Mouse (Mus musculus) ovary, adult 18-20 months (tissue): ENCODE data around the gene Sel1l3.

Experiments used
- DNase-seq: peaks from one replicate; pipeline ENCODE4 v3.0.0; 2022; ENCODE audit warnings: low spot score, mixed read lengths

Sel1l3 gene

GRCm38 (mm10) chr5:53174461-53174860 lies 39.3 kb downstream of the Sel1l3 start:
- no peak for DNase-seq

GRCm38 (mm10) chr5:53172908-53173307 lies 40.8 kb downstream of the Sel1l3 start:
- no peak for DNase-seq

DNA sequence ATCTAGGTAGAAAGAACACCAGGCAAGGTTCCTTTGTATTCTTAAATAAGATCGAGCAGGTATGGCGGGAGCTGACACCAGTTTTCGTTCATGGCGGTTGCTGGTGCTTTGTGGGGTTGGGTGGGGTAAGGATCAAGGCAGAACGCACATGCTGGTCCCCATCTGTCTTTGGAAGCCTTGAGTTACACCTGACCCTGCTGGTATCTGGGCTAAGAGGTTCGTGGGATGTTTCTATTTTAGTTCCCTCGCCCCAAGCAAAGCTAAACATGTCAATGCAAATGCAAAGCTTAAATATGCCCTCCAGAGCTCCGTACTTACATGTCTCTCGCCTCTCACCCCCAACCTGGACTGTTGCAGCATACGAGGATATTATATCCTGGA lies 41.5 kb downstream of the Sel1l3 start:
- DNase-seq = no peak

DNA sequence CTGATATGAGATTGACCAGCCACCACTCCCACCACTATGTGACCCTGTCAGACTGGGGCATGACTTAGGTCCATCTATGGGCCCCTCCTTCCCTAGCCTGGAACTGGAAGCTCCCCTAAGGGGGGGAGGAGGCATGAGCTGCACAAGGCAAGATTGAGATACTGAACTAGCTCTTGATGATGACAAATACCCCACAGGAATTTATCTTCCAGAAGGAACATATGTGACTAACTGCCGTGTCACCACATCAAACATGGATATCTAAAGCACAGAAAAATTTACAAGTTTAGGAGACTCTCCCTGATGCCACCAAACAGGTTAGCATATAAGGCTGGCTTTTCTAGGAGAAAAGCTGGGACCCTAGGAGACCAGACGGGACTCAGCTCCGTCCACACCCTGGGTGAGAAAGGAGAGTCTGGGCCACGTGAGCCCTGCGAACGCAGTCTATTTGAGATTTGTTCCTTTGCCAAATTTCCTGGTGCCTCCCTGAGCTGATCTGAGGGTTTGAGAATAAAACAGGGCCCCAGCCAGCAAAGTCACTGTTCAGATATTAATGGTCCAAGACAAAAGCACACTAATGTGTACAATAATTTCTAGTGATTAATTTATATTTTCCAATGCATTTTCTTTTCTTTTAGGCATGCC lies 42.0 kb downstream of the Sel1l3 start:
- DNase-seq = no peak

- DNase-seq = no peak
These were observed 46.2 kb downstream of the Sel1l3 start for GRCm38 (mm10) chr5:53167564-53167963.

DNA sequence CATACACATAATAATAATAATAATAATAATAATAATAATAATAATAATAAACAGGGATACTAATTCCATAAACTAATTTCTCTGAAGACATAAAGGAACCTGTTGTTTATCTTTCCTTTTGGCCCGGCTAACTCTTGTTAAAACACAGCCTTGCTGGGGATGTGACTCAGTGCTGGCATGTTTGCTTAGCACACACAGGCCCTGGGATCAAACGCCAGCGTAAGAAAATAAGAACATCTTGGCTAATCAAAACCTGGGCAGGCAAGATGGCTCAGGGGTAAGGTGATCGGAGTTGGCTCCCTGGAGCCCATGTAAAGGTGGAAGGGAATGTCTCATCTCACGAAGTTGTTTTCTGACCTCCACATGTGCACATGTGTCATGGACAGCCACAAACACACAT lies 48.1 kb downstream of the Sel1l3 start:
- no peak for DNase-seq

DNA sequence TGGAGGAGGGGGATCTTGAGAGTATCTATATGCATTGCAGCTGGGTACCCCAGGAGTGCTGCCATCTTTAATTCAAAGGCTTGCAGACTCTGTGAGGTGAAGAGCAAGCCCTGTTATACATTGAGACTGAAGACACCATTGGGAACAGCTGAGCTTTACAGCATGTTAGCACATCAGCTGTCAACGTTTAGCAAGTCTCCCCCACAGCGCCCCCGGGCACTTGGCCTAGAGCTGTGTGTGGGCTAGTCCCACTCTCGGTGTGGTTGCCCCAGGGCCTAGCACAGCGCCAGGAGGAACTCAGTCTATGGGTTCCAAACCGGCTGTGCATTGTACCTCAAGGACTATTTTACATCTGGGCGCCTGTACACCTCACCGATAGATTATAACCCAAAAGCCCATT lies 51.3 kb downstream of the Sel1l3 start:
- DNase-seq = no peak

- DNase-seq = no peak
These were observed 52.1 kb downstream of the Sel1l3 start for GRCm38 (mm10) chr5:53161506-53162186.

GRCm38 (mm10) chr5:53160207-53160606 lies 53.5 kb downstream of the Sel1l3 start:
- no peak for DNase-seq

GRCm38 (mm10) chr5:53159631-53160030 lies 54.1 kb downstream of the Sel1l3 start:
- no peak for DNase-seq

DNA sequence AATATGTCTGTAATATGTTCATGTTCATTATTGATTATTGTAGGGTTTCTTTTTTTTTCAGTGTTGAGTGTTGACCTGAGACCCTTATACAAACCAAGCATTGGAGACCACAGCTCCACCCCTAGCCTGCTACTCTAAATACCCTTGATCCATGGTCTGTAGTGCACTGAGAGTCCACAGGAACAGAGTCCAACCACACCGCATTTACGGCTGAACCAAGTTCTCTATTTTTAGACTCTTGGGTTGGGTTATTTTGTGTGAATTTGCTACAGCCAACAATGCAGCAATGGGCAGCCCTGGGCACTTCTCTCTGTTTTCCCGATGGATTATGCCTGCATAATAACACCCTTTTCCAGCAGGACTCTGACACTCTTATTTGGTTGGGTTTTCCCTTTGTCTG lies 54.6 kb downstream of the Sel1l3 start:
- no peak for DNase-seq

GRCm38 (mm10) chr5:53155985-53156679 lies 57.6 kb downstream of the Sel1l3 start:
- no peak for DNase-seq

DNA sequence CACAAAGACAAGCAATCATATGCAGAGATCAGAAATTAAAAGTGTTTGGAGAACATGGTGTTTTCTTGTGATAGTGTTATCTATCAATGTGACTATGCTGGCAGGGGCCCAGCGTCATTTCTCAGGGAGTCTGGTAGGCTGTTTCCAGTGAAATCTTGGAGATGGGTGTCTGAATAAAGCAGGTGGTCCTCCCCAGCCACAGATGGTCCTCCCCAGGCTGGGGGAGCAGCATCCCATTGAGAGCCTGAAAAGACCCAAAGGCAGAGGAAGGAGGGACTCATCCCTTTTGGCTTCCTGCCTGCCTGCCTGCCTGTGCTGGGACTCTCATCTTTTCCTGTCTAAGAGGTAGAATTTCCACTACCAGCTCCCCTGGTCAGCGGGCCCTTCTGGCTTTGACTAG lies 59.2 kb downstream of the Sel1l3 start:
- DNase-seq = peak; percentile 35

- DNase-seq = no peak
These were observed 59.6 kb downstream of the Sel1l3 start for GRCm38 (mm10) chr5:53154078-53154477.

DNA sequence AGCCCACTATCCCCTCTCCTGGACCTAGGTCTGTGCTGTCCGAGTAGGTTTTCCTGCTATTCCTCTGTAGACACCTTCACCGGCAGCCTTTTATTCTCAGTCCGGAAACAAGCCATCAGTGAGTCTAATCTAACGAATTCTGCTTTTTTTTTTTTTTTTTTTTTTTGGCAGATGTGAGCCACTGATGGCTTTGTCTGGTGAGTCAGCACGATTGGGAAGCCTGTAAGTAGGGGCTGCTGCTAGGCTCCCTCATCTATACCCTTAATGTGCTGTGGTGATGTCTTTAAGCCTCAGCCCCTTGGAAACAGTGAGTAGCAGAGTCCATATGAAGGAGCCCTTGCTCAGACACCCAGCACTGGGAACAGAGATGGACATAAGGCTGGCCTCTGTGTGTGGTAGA lies 60.6 kb downstream of the Sel1l3 start:
- DNase-seq = no peak

DNA sequence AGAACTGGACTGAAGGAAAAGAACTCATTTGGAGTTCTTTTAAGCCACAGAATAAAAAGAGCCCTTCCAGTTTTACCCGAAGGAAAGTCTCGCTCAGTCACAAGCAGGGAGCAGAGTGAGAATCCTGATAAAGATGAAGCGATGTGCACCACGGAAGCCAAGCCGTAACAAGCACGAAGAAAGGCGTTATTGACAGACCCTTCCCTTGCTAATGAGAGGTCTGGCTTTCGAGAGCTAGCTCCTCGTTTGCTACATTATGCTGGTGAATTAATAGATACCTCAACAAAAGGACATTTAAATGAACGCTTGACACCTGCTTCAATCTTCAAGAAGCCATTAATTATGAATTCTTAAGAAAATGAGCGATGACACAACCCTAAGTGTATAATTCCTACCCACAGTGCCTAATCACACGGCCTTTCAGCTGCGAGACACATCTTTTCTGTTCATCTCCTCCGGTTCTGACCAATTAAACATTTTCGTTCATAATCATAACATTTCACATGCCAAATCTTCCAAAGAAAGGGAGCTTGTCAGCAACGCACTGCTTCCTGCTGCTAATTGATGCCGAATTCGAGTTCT lies 62.3 kb downstream of the Sel1l3 start:
- no peak for DNase-seq

- no peak for DNase-seq
These were observed 64.6 kb downstream of the Sel1l3 start for GRCm38 (mm10) chr5:53148960-53149685.

DNA sequence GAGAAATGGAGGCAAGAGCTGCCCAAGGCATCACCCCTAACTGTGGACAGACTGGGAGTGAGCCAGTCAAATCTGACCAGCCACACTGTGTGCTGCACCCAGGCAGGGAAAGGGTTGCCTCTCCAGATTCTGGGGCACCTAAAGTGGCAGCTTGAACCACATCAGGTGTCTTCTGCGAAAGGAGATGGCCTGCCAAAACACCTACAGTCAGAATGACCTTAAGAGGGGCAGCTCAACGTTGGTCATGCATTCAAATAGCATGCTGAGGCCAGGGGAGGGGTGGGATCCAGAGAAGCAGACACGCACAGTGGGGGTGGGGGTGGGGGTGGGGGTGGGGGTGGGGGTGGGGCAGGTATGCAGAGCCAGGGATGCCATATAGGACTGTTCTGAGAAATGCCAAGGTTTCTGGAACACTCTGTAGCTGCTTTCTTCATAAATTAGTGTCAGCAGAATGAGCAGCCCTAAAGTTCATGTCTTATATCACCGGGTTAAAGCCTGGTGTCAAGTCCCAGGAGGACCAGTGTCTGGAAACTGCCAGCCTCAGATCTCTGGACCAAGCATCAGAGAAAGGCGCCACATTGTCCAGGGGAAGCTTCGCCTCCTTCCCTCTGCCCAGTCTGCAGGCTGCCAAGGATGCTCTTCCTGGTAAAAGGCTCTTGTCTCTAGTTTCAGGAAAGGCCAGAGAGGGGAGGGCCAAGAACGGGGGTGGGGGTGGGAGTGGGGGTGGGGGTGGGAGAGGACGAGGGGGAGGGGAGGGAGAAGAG lies 65.4 kb downstream of the Sel1l3 start:
- DNase-seq = no peak

GRCm38 (mm10) chr5:53147418-53147817 lies 66.3 kb downstream of the Sel1l3 start:
- no peak for DNase-seq

DNA sequence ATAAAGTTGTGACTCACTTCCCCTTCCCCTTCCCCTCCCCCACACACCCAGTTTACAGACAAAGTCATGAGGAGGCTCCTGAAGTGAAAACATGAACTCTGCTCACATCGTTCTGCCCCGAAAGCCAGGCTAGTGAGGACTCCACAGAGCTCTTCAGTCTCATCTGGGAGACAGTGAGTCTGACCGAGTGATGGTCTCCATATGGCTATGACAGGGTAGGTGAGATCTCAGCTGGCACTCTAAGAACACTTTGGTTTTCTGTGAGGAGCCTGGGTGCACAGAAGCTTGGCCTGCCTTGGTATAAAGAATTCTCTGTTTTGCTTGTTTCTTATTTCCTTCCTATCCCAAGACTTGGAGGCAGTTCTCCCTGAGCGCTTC lies 67.1 kb downstream of the Sel1l3 start:
- DNase-seq = no peak

DNA sequence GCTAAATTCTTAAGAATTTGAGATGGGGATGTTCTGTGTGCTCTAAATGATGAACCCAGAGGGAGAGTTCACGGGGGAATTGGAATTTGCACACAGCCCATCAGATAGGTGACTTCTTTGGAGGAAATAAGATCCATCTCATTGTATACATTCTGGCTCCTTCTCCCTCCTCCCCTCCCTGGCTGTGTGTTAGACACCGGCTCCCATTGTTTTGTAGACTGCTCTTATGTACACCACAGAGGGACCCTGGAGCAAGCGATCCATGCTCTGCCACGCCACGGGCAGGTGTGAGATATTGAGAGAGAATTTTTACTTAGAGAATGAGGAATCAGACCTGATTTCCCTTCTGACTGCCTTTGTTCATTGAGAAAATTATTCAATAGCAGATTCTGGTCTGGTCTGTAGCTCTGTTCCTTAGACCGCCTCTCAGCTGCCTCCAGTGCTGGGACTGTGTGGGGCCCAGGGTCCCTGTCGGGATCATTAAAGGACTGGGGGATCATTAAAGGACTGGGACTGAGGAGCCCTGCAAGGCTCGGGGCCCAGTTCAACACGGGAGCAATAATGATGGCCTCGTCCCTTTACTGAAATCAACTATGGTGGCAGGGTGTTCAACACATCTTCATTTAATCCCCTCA lies 67.6 kb downstream of the Sel1l3 start:
- DNase-seq = no peak
